Mouse (Mus musculus) embryonic fibroblast, embryonic 13.5 days (primary cell): ENCODE results near the gene Nmur2.

Source experiments
- CTCF ChIP-seq: IDR thresholded peaks from 2 replicates; pipeline ENCODE4 v1.5.1; 2011; ENCODE audit warnings: mild to moderate bottlenecking, control low read depth, low read length, moderate library complexity, borderline replicate concordance; ENCODE audit not compliant: insufficient read depth
- POLR2A ChIP-seq: IDR thresholded peaks from 2 replicates; pipeline ENCODE4 v1.6.1; 2011; ENCODE audit warnings: low read depth, mild to moderate bottlenecking, control low read depth, low read length, moderate library complexity

DNA sequence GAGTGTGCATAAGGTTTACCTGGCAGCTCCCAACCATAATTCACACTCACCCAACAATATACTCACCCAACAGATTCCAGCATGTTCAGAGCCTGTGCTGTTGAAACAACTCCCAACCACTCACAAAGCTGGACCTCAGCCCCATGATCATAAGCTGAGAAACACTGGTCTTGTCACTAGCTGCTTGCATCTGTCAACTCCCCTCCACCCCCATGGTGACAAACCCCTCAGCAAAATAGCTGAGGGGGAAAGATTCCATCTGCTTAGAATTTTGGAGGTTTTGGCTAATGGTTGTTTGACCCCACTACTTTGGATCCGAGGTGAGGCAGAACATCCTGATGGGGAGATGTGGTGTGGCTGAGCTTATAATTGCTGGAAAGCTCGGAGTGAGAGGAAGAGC lies 28.4 kb downstream of the Nmur2 start:
- TF ChIP-seq CTCF (no peak), POLR2A (no peak)
